Mouse (Mus musculus): ENCODE data around the gene Hpd. TPM values are rescaled to one million over a fixed set of nuclear protein-coding genes. Genes with fewer than 3 reads are reported as not detected.

Hpd gene
- total RNA-seq, 2 experiments from 2014 or later, result not detected

DNA sequence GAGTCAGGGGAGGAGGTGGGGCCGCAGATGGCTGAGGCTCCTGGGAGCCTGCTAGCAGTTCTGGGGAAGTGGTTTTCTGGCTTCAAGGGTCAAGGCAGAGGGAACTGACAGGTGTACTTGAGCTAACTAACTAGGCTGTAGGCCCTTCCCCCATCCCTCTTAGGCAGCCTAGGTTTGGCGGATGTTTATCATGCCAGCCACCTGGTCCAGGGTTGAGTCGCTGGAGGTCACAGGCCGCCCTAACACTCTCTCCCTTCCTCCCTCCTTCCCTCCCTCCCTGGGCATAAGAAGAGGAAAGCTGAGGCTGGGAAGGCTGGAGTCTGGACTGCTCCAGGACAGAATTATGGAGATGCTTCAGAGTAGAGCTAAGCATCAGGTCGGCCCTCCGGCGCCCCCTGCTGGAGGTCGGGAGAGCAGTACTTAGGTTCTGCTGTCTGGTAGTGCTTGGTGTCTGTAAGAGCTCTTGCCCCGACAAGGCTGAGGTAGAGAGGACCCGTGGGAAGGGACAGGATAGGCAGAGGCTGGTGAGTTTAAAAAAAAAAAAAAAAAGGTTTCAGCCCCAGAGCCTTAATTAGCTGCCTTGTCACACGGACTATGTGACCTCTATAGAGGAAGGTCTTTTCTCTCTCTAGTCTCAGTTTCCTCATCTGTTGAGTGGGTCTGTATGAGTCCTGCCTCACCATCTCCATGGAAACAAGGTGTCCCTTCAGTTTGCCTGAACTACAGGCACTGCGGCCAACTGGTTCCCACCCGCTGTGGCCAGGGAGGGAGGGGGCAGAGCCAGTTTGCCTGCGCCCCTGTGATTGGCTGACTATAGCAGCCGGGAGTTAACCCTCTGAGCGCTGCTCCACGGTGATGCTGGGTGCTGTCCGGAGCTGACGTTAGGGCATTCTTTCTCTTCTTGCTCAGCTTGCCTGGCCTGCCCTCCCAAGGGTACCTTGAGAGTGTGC is 32.8 kb downstream of the Hpd start:
- DNase-seq, result peak; percentile 93 to 96
- intact Hi-C loops (cut with DNase I), result loop anchor here (1.0 kb wide), 1 partner anchor 16 kb away; no protein-coding TSS in a partner anchor

DNA sequence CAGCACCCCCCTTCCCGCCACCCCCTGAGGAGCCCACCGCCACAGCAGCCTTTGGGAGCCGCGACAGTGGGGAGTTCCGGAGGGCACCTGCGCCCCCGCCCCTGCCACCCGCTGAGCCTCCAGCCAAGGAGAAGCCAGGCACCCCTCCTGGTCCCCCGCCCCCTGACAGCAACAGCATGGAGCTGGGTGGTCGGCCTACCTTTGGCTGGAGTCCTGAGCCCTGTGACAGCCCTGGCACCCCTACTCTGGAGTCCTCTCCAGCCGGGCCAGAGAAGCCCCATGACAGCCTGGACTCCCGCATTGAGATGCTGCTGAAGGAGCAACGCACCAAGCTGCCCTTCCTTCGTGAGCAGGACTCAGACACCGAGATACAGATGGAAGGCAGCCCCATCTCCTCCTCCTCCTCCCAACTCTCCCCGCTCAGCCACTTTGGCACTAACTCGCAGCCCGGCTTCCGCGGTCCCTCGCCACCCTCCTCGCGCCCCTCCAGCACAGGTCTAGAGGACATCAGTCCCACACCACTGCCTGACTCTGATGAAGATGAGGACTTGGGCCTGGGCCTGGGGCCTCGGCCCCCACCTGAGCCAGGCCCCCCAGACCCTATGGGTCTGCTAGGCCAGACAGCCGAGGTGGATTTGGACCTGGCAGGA is 34.3 kb downstream of the Hpd start:
- DNase-seq, result no peak
- intact Hi-C loops (cut with DNase I), result no loop called here

DNA sequence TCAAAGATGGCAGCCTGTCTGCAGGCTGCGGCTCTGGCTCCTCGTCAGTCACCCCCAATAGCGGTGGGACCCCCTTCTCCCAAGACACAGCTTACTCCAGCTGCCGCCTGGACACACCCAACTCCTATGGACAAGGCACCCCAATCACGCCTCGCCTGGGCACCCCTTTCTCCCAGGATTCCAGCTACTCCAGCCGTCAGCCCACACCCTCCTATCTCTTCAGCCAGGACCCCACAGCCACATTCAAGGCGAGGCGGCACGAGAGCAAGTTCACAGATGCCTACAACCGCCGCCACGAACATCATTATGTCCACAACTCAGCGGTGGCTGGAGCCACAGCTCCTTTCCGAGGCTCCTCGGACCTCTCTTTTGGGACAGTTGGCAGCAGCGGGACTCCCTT is 35.0 kb downstream of the Hpd start:
- intact Hi-C loops (cut with DNase I), result no loop called here
- no peak for DNase-seq

DNA sequence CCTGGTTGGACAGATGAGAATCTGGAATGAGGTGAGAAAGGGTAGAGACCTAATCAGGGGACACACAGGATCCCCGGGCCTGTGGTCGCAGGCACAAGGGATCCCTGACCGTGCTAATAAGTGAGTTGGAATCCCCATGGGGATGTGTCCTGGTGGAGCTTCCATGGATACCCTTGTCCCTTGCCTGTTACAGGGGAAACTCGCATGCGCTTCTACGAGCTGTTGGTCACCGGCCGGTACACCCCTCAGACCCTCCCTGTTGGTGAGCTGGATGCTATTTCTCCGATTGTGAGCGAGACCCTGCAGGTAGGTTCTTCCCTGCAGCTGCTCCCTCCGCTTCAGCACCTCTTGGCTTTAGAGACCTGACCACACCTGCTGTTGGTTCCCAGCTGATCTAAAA is 36.2 kb downstream of the Hpd start:
- DNase-seq, result no peak
- intact Hi-C loops (cut with DNase I), result no loop called here

DNA sequence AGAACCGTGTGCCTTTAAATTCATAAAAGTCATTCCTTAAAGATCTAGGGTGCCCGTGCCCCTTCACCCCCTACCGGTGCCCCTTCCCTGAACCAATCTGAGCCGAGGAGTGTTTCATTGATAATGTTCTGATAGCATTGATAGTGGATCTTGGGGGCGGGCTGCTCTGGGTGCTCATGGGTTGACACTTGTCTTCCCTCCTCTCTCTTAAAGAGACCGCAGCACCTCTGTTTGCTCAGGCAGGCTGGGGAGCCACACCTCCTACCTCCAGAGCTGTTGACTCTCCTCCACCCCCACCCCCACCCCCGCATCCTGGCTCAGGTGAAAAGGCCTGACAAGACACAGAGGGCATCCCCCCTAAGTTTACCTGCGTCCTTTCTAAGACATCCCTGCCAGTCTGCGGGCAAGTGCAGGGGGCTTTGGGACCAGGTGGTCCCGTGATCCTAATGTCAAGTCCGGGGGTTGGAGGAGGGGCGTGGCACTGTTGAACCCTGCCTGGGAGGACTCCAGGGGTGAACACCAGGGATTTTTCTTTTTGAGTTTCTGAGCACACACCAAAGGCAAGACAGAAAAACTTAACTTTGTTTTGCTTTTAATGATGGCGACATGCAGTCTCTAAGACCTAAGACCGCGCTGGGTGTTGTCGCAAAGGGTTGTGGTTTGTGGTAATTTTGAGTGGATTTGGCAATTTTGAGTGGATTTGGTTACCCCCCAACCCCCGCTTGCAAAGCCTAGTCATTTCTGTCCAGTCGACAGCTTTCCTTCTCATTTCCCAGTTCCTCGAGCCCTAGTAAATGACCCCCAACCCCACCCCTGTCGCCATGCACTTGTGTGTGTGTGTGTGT is 37.6 kb downstream of the Hpd start:
- no peak for DNase-seq
- intact Hi-C loops (cut with DNase I), result no loop called here

DNA sequence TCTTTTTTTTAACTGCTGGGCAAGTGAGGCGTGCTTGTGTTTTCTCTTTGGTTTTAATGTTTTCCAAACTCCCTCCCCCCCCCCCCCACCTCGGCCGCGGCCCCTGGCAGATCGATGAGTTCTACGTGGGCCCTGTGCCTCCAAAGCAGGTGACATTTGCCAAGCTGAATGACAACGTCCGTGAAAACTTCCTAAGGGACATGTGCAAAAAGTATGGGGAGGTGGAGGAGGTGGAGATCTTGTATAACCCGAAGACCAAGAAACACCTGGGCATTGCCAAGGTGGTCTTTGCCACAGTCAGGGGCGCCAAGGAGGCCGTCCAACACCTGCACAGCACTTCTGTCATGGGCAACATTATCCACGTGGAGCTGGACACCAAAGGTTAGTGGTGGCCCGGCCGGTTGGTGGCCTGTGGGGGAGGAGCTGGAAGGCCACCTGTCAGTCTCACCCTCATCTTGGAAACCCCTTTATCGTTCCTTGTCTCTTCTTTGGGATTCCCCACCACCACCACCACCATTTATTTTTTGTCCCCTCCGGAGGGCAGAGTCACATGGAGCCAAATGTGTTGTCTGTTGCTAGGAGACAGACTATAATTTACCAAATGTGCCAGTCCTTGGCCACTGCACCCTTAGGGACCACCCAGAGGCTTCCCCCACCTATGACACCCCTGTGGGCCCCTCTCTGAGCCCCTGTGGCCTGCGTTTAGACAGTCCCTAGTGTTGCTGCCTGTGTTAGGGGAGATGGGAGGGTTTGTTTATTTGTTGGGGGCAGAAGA is 38.4 kb downstream of the Hpd start:
- peak in 1 of 2 experiments; percentile 30 for DNase-seq
- intact Hi-C loops (cut with DNase I), result loop anchor here (1.0 kb wide), 1 partner anchor 10 kb away; no protein-coding TSS in a partner anchor

DNA sequence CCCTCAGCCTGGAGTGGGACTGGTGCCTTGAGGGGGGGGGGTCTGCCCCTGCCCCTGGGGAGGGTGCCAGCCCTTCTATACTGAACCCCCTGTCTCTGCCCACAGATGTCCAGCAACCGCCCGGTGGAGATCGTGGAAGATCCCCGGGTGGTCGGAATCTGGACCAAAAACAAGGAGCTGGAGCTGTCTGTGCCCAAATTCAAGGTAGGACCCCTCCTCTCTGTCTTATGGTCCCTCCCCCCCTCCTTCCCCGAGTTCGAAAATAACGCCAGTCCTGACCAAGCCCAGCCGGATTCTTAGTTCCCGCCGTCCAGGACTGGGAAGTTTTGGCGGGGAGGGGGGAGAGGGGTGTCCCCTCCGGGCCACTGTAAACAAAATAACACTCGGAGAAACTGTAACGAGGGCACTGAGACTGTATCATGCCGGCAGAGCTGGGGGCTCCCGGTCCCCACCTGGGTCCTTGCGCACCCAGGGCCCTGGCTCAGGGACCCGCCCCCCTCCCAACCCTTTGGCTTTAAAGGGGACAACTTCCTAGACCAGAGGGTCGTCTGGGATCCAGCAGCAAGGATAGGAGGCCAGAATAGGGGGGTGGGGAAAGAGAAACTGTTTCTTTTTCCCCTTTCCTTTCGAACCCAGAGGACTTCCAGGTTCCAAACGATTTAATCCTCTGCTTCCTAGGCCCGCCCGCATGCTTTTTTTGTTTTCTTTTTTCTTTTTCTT is 39.1 kb downstream of the Hpd start:
- intact Hi-C loops (cut with DNase I), result loop anchor here (1.0 kb wide), 1 partner anchor 9 kb away; no protein-coding TSS in a partner anchor
- DNase-seq, result peak; percentile 50 to 73

DNA sequence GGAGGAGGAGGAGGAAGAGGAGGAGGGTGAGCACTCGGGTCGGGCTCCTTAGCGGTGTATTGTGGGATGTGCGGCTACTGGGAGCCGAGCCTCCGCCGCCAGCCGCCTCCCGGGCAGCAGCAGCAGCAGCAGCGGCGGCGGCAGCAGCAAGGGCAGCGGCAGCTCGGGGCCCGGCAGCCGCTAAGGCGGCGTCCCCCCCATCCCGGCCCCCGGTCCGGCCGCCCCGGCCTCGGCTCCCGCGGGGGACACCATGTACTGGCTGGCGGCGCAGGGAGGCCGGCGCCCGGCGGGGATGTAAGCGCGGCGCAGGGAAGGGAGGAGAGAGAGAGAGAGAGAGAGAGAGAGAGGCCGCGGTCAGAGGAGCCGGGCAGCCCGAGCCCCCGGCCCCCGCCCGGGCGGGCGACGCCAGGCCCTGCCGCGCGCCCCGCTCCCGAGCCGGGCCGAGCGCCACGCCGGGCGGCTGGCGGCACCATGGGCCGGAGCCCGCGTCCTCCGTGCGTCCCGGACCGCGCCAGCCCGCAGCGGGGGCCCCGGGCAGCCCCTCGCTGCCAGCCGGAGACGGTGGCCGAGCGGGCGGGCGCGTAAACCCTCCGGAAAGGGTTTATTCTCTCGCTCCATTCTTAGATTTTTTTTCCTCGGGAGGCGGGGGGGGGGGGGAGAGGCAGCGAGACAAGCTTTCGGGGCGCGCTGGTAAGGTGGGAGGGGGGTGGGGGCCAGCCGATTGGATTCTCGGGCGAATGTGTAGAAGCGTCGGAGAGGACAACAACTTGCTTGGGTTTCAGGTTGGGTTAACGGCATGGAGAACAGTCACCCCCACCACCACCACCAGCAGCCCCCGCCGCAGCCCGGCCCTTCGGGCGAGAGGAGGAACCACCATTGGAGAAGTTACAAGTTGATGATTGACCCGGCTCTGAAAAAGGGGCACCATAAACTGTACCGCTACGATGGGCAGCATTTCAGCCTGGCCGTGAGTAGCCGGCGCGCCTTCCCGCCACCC is 40.1 kb downstream of the Hpd start, which contains the start of gene Setd1b:
TSS of gene Setd1b (plus strand) at position 33 of the 997 bp plus-strand sequence.
- intact Hi-C loops (cut with DNase I), result loop anchor here (1.0 kb wide), 1 partner anchor 8 kb away; no protein-coding TSS in a partner anchor
- DNase-seq, result peak; percentile 65 to 71

DNA sequence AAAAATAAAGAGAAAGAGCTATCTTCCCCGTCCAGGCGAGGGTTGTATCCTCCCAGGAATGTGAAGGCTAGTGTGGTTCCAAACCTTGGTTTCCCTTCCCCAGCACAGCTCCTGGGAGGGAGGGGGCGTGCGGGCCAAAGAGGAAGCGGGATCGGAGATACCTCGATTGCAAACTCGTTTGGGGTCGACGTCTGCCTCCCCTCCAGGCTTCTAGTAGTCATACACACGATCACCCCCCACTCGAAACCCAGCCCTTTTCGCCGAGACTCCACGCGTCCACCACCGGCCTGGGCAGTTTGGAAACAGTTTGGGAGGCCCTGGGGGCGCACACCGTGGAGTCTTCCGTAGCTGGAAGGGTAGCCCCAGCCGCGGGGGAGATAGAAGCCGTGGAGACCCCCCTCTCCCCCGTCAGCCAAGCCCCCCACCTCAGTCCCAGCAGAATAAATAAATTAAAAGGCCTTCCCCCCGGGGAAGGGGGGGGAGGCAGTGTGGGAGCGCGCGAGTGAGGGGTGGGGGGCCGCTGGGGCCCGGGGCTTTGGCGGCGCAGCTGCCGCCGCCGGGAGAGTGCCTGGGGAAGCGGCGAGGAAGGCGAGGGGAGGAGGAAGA is 40.9 kb downstream of the Hpd start:
- DNase-seq, result peak in 1 of 2 experiments; percentile 77
- intact Hi-C loops (cut with DNase I), result no loop called here

DNA sequence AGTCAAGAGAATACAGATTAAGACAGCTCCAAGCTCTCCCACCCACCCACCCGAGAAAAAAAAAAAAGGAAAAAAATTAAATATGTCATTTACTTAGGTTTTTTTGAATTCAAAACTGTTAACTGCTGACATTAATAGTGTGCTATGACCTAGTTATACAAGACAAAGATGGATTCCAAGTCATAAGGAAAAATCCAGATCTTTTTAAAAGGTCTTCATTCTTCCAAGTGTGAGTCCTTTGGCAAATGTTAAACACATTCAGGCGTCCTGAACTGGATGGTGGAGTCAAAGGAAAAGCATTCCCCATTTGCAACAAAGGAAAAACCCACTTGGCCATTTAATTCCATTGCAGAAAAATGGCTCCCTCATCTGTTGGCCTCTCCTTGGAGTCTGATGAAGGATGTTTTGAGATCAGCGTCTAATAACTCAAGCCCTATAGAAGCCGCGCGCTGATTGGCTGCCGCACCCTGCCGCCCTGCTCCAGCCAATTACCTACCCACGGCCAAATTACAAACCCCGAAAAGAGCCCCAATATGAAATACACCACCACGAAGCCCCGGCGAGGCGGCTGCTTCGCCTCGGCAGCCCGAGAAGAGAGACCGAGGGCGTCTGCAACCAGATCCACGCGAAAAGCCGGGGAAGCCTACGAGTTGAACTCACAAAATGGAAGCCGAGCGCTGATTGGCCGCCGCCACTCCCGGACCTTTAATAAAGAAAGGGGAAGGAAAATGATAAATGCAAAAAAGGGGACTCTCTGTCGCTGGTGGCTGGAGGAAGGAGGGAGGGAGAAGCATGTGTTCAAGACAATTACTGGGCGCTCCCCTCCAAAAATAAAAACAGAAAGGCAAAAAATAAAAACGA is 41.6 kb downstream of the Hpd start:
- intact Hi-C loops (cut with DNase I), result no loop called here
- peak; percentile 95 to 96 for DNase-seq

DNA sequence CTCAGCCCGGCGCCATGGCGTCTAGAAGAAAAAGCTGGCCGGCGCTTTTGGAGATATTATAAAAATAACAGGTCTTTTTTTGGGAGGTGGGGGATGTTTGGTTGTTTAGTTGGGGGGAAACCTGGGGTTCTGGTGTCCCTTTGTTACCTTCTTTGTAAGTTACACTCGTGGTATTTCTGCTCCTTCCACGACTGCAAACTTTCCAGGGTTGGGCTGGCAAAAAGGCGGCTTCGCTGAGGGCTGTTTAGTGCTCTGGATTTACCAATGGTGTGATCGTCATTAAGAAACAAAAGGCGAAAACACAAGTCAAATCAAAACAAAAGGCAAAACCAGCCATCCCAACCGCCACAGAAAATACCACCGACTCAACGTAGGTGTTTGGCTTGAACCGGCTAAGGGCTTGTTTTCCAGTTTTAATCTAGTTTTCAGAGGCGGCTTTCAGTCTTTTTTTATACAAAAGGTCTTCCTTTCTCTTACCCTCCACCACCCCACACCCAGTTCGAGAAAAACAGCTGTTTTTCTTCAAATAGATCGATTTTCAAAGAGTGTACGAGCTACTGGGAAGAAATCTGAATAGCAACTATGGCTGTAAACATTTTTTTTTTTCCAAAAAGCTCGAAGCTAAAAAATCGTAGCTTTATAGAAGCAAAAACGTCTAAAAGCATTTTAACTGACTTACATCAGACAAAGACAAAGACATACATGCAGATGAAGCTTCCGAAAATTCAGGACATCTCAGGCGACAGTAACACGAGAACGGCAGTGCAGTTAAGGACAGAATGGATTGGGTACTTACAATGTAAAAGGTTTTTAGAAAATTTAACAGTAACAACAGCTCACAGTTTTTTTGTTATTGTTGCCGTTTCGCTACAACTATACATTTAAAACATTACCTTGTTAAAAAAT is 42.6 kb downstream of the Hpd start:
- DNase-seq, result peak; percentile 50 to 56
- intact Hi-C loops (cut with DNase I), result no loop called here

DNA sequence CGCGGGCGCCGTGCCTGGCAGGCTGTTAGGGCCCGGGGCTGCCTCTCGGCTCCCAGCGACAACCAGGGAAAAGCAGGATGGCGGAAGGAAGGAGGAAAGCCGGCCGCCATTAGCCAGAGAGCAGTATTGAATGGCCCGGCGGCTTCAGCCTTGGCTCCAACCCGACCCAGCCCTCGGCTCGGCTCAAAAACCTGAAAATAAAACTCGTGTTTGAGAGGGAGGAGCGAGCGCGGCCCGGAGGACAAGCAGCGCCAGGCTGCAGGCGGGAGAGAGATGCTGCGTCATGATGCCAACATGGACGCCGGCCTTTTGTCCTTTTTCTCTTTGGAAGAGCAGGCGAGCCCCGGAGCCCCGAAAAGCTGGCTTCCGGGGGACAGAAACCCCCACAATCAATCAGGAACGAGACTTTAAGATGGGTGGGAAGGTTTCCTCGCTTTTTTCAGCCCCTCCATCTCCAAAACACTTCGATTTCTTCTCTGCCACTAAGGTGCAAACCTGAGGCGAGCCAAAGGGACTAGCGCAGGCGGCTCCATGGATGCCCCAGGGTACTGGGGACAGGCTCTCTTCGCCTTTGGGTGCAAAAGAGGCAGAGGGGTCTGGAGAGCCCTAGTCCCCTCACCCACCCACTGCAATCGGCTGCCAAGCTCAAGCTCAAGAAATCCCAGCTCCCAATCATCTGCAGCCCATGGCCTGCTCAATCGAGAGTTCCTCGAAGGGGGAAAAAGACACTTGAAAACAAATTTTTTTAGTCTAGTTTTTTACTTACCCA is 43.4 kb downstream of the Hpd start:
- peak; percentile 89 to 91 for DNase-seq
- intact Hi-C loops (cut with DNase I), result no loop called here

DNA sequence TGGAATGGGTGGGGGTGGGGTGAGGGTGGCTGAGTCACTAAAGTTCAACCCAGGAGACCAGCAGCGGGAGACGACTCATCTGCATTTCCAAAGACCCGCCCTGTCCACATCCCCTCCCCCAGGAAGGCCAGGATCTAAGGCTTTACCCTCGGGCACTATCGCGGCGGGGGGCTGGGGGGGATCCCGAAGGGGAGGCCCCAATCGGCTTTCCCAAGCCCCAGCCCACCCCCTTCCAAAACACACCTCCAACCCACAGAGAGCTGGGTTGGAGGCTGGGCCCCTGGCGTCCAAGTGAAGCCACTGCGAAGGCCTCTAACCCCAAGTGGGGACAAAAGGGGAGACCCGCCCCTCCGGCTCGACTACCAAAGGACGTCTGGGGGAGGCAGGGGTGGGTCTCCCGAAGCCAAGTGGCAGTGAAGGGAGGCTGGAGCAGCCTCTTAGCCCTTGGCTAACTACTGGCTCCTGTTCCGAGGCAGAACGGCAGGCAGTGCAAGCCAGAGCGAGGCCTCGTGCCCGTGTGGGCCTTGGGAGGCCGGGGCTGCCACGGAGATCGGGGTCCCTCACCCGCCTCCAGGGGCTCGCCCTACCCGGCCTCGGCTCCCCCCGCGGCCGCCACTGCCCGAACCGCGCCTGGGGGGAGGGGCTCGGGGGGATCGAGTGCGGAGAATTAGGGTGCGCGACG is 44.2 kb downstream of the Hpd start:
- DNase-seq, result peak; percentile 88
- intact Hi-C loops (cut with DNase I), result no loop called here

DNA sequence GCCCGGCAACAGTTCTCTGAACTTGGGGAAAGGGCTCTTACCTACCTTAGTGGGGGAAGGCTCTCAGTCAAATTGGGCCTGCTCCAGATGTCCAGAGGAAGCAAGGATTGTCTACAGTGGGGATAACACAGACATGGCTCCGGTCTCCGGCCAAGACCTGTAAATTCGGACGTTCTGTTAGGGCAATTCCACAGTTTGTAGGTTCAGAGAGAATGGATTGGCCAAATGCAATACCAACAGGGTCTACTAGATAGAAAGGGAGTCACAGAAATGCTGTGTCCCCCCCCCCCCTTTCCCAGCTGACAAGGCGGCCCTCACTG is 44.7 kb downstream of the Hpd start:
- intact Hi-C loops (cut with DNase I), result no loop called here
- DNase-seq, result no peak

All from heart, postnatal 10 days (tissue).